Mouse (Mus musculus): Measurements from ENCODE around the gene Pp2d1. TPM values are rescaled to one million over a fixed set of nuclear protein-coding genes. Genes with fewer than 3 reads are reported as not detected.

The Pp2d1 gene
- polyA plus RNA-seq, 3 experiments from 2014 or later: 0.71 to 1.2 (median 0.97) TPM

GRCm38 (mm10) chr17:53566161-53566918 is 27.1 kb upstream of the Pp2d1 start, which contains the start of gene Kat2b:
Gene Kat2b (plus strand): TSS chr17:53566861.
- peak; percentile 12 for ATAC-seq

DNA sequence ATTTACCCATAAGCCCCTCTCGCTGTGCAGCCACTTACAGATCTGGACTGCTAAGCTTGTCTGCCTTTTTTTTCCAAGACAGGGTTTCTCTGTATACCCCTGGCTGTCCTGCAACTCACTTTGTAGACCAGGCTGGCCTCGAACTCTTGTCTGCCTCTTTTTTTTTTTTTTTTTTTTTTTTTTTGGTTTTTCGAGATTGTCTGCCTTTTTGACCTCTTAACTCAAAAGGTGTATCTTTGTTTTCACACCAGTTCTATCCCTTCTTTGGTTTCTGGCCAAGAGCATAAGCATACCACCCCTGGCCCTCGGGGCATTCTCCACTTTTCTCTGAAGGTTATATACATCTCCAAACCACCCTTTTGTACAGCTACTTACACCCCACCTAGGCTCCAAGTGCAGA is 25.6 kb upstream of the Pp2d1 start:
- no peak for ATAC-seq

DNA sequence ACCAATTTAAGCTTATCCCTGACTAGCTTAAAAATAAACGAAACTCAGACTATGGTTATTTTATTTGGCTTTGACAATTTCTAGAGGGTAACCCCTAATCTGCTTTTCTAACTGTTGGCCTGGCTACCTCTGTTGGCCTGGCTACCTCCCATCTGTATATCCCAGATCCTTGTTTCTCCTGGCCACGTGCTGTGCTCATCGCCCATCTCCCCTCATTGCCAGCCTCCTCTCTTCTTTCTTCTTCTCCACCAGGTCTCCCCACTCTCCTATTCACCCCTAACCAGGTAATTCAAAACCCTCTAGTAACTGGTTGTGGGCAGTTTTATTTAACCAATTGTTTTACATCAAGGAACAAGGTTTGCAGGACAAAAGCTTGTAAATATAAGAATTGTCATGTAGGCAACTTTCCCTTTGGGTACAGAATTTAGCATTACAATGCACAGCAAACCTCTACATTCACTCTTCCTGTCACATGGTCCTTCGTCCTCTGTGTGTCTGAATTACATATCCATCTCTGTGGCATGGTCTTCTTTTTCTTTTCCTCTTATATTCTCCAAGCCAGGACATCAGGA is 22.3 kb upstream of the Pp2d1 start:
- ATAC-seq: no peak

DNA sequence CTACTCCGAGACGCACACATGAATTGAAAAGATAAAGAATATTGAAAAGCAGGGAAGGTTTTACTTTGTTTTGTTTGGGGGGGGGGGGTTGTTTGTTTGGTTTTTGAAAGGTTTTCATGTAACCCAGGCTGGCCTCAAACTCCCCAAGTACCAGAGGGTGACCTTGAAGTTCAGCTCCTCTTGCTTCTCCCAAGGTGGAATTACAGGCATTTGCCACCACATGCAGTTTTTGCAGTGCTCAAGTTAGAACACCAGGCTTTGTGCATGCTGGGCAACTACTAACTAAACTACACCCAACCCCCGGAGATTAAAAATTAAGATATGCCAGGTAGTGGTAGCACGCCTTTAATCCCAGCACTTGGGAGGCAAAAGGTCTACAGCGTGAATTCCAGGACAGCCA is 20.4 kb upstream of the Pp2d1 start:
- no peak for ATAC-seq

GRCm38 (mm10) chr17:53557443-53557842 is 18.2 kb upstream of the Pp2d1 start:
- no peak for ATAC-seq

GRCm38 (mm10) chr17:53554813-53555212 is 15.6 kb upstream of the Pp2d1 start:
- no peak for ATAC-seq

- ATAC-seq: peak; percentile 65
Measured at GRCm38 (mm10) chr17:53554088-53554487, 14.8 kb upstream of the Pp2d1 start.

DNA sequence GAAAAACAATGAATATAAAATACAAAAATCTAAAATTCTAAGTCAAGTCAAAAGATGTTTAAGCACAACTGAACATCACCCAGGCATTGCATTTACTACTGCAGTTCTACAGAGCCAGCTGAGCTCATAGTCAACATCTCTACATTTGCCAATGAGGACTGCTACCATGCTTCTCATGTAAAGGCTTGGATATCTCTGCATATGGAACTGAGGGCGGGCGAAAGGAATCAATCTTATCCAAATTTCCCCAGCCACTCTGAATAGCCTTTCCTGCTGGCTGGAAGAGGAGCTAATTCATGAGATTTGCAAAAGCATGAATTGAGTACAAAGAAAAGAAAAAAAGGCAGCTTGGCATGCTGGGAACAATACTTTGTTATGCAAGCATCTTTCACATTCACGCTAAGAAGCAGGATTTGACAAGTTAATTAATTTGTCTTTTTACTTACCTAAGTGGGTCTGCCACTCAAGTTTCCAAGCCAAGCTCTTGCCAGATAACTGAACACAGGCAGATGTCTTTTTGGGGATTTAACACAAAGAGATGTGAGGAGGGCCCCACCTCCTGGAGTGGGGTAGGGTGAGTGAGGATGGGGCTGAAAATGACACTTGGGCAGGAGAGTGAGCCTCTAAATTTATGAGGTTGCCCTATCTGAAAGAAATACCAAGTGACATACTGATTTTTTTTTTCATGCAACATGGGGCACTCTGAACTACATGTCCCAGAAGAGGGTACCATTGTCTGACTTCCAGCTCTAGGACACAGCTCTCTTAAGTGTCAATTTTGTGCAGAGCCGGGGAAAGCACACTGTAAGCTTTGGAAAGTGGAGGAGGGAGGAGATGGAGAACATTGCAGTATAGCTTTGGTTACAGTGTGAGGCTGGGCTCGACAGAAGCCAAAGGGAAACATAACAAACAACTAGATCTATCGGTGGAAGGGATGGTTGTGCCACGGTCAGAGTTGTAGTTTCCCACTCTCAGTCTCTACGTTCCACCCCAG is 12.4 kb upstream of the Pp2d1 start:
- no peak for ATAC-seq

- ATAC-seq: no peak
Measured at GRCm38 (mm10) chr17:53543591-53544324, 4.5 kb upstream of the Pp2d1 start.

- ATAC-seq: no peak
Measured at GRCm38 (mm10) chr17:53542536-53542935, 3.3 kb upstream of the Pp2d1 start.

GRCm38 (mm10) chr17:53532425-53532824 is 6.8 kb downstream of the Pp2d1 start:
- peak; percentile 52 for ATAC-seq

DNA sequence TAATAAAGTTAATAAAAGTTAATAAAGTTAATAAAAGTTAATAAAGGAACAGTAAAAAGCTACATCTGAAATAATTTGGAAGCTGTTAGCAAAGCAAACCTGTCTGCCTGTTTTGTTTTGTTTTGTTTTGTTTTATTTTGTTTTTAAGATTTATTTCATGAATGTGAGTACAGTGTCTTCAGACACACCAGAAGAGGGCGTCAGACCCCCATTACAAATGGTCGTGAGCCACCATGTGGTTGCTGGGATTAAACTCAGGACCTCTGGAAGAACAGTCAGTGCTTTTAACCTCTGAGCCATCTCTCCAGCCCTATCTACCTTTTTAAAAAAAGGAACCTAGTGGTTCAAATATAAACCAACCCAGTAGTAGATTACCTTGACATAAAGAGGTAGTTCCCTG is 8.1 kb downstream of the Pp2d1 start:
- ATAC-seq: no peak

GRCm38 (mm10) chr17:53528034-53528433 is 11.2 kb downstream of the Pp2d1 start:
- no peak for ATAC-seq

DNA sequence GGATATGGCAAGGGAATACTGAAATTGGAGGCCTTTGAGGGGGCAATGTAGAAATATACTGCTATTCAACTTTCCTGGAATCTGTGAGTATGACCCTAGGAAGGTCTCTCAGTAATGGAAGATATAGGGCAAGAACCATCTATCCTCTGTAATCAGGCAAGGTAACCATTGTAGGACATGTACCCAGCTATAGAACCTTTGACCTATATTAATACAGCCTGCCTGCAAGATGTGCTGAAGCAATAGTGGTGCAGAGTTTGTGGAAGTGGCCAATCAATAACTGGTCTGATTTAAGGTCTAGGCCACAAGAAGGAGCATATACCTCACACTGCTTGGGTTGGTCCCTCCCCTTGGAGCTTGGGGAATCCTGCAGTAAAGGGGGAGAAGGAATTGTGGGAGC is 18.7 kb downstream of the Pp2d1 start:
- no peak for ATAC-seq

- no peak for ATAC-seq
Measured at GRCm38 (mm10) chr17:53519364-53519763, 19.9 kb downstream of the Pp2d1 start.

DNA sequence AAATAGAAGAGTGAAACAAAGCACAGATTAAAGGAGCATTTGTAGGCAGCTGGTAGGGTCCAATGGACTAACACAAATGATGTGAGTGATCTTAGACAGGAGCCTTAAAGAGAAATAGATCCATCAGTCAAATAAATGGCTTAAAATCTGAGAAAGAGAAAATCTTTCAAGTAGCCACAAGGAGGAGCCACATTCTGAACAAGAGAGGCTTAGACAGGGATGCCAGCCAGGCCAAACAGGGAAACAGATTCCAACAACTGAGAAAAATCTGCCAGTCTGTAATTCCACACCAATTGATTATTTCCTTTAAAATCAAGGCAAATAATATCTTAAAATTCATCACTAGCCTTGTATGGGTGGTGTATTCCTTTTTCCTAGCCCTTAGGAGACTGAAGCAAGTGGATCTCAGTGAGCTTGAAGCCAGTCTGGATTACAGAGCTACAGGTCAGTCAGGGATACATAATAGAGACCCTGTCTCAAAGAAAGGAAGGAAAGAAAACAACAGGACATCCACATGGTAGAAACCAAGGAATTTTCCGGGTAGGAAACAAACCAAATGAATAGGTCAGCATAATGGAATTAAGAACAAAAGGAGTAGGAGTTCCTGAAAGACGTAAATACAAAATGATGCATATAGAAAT is 26.8 kb downstream of the Pp2d1 start:
- peak; percentile 60 for ATAC-seq

GRCm38 (mm10) chr17:53502966-53503365 is 36.3 kb downstream of the Pp2d1 start:
- ATAC-seq: no peak

GRCm38 (mm10) chr17:53489007-53489378 is 50.3 kb downstream of the Pp2d1 start:
- no peak for ATAC-seq

DNA sequence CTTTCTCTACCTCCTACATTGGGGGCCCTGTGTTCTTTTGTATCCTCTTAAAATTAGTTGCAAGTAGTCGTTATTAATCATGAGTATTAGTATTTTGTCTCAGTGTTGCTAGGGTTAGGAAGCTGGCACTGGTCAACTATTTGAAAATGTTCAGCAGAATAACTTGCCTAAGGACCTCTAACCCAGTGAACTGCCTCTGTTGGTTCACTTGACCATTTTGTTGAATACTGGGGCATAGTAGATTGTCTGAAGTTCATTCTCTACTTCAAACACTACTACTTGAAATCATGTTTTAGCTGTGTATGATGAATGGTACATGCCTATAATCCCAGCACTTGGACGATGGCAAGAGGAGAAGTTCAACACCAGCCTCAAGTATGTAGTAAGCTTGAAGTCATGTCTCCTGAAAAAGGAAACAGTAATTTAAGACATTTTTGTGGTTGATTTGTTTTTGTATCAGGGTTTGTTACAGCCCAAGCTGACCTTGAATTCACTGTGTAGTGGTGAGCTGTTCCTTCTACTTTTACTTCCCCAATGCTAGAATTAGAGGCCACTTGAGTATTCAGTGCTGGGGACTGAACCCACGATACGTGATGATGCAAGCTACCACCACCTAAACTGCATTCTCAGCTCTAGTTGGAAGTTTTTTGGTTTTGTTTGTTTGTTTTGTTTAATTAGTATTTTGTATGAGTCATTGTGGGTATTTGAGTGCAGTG is 50.8 kb downstream of the Pp2d1 start:
- no peak for ATAC-seq

DNA sequence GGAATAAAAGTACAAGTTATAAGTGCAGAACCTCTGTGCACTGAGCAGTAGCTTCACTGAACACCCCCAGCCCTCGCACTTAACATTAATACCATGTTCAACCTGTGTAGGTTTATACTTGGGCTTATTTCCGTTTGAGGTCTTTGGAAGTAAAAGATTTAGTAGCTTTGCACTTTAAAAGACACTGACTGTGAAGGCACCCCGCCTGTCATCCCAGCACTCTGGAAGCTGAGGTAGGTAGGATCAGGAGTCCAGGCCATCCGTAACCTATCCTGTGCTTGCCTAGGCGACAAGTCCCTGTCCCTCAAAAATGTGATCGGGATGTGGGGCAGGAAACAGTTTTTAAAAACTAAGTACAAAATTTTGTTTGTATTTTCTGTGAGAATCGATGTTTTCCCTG is 58.8 kb downstream of the Pp2d1 start:
- ATAC-seq: no peak

DNA sequence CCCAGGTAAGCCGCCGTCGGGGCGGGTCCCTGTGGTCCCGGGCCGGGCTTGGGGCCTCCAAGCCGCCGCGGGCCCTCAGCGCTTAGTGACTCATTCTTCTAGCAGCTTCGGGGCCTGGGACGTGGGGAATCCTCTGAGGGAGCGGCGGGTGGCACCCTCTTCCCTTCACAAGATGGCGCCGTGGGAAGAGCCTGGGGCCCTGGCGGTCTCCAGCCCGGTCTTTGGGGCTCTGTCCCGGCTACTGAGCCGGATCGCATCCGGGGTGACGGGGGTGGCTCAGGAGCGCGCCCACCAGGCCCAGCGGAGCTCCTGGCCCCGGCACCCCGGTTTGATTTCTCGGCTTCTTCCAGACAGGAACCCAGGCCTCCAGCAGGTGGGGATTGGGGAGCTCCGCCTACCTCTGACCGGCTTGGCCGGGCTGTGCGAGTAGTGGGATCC is 59.6 kb downstream of the Pp2d1 start:
- peak; percentile 16 for ATAC-seq
